Mouse (Mus musculus) heart, adult 18-20 months (tissue): ENCODE data around the gene Cdk5r2. TPM values are rescaled to one million over a fixed set of nuclear protein-coding genes. Genes with fewer than 3 reads are reported as not detected.
A peak's percentile ranks its signal among the peaks of the same experiment; 100 is the strongest.
"Not testable (repeated sequence)": the region's sequence is repeated elsewhere in the genome, so short reads cannot be mapped to it uniquely, and the experiment has no call there.

Experiments used
- DNase-seq, 2 experiments: peaks; one replicate each; pipeline ENCODE4 v3.0.0; 2021 to 2022; ENCODE audit warnings: mixed read lengths in 1 of 2
- long read RNA-seq, 2 experiments: library from polyadenylated mRNA; stranded (forward); transcript quantifications; one replicate each; pipeline ENCODE4 v2.0.0; 2021
- total RNA-seq, 2 experiments: library from RNA; stranded (reverse); gene quantifications; 2 replicates each; pipeline ENCODE4 v1.2.3; 2021

The Cdk5r2 gene
- total RNA-seq = not detected
- long read RNA-seq, experiment 1 = 0 reads
- long read RNA-seq, experiment 2 = 0 reads

DNA sequence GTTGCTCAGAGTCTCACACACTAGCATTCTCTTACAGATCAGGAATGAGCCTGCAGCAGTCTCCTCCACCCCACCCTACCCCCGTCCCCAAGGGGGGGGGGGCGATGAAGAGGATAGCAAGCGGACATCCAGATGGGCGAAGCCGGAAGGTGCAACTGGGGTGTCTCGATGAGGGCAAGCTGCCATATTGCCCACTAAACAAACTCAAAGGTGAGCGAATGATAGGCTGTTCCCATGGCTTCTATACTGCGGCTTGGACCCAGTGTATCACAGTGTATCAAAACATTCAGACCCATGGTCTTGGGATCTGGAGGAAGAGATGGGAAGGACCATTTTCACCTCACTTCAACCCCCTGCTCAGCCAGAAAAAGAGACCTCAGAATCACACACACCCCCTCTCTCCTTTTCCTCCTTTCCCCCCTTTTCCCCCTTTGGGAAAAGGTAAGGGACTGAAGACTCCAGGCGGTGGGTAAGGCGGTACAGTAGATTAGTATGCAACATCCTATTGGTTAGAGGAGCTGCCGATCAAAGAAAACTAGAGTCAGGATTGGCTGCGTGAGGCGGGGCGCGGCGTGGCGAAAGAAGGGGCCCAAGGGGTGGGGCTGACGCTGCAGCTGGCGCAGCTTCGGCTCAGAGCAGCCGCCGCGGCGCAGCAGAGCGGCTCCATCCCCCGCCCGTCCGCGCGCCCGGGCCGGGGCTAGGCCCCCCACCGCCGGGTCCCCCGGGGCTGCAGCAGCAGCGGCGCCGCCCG, at the start of gene Cdk5r2:
Gene Cdk5r2, plus strand, starts transcription at position 629 of the 751 bp plus-strand sequence.
- DNase-seq = peak; percentile 84 to 85

DNA sequence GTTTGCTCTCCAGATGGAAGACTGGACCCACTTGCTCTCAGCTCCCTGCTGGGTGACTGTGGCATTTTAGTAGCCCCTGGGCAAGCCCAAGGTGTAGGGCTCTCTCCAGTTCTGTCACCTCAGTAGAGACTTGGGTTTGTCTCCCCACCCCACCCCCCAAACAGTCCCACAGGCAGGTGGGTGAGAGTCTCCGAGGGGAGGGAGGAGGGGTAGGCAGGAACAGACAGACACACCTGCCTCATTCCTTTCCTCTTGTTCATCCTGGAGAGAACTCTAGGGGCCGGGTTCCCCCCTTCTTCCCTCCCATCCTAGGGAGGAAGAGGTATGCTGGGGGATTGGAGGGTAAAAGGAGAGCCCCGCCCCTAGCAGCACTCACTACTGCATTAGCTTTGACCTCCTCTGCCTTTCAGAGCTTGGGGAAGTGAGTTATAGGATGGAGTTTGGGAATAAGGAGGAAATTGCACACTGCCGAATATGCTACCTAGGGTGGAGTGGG, 49.3 kb upstream of the Cdk5r2 start:
- no peak for DNase-seq

DNA sequence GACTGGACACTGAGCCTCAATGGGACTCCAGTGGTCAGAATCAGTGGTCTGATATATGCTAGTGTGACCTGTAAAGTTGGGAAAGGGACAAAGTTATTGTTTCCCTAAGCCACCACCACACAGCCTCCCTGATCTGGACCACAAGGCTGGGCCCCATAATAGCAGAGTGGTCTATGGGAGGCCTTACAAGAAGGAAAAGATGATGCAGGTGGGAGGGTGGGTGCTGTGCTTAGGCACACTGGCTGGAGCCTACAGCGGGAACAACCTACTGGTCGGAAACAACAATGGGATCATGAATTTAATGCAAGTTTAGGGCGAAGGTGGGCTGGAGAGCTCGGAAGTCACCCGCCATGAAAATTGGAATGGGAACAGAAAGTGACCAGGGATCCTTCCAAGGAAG, 48.9 kb upstream of the Cdk5r2 start:
- DNase-seq = no peak

DNA sequence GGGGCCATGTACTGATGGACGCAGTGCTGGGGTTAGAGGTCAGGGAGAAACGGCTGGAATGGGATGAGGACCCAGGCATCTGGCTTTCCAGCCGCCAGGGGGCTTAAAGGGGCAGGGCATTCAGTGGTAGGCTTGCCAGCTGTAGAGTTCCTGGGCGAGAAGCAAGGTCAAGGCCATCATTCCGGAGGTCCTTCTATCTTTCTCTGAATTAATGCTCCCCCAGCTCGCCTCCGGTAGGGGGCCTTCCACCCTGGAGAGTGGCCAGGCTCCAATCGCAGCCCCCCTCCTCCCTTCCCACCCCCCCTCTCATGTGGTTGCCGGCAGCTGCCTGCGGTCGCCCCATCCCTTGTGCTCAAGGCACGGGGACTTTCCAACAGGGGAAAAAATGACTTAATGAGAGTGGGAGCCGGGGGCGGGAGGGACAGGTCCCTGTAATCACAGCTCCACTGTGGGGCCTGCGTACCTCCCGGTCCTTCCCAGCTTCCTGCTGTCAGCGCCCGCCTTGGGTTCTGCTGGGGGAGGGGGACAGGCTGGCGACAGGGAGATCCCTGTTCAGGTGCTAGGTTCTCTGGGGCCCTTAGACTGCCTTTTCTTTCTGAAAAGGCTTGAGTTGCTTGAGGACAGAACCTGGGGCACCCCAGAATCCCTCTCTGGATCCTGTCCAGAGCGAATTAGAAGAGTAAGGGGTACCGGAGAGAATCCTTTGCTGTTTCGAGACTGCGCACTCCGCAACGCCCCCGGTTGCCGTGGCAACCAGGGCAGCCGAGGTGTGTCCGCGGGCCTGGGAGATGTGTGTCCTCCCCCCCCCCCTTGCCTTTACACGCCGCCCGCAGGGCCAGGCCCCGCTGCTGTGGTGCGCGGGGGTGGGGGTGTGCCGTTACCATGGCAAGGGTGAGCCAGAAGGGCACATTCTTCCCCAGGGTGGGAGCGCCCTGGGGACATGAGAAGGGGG, 48.1 kb upstream of the Cdk5r2 start:
- no peak for DNase-seq

DNA sequence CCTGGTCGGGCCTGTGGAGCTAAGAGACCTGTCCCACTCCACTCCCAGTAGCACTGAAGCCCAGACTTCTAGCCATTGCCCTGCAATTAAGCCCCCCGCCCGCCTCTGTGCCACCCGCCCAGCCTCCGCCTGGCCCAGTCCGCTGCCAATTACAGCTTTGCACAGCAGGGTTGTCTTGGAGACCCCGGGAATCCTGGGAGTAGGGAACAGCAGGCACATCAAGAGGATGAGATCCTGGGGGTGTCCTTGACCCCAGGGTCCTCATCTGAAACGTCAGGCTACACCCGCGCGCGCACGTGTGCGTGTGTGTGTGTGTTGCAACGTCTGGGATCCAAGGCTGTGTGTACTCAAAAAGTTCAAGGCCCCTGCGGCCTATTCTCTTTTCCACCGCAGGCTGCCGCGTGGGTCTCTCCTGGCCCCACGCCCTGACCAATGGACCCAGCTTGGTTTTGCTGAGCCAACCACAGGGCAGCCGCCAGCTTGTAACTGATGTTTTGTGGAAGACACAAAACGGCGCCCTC, 47.1 kb upstream of the Cdk5r2 start:
- DNase-seq = no peak

DNA sequence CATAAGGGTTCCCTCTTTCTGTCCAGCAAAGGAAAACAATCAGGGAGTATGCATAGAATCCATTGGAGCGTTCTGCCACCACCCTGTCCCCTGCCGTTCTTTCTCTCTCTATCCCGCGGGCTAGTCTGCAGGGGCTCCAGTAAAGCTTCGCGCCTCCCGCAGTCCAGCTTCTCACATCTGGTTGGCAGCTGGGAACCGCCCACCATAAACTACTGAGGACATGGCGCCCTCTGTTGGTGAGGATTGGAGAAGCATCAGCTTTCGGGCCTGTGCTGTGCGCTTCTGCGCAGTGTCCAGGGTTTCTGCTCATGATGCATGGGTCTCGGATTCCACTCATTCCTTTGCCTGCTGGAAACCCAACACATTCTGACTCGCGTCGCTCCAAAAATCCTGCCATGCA, 46.7 kb upstream of the Cdk5r2 start:
- peak; percentile 88 to 95 for DNase-seq

DNA sequence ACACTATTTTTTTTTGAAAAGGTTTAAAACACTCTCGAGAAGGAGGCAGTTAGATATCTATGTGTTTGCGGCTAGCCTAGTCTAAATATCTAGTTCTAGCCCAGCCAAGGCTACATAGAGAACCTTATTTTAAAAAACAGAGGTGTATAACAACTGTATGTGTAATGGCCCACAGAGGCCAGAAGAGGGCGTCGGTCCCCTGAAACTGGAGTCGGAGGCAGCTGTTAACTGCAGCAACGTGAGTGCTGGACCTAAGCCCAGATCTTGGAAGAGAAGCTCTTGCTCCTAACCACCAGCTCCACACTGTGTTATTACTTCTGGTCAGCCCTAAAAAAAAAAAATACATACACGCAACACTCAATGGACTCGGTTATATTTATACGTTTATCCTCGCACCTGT, 45.7 kb upstream of the Cdk5r2 start:
- DNase-seq = no peak

DNA sequence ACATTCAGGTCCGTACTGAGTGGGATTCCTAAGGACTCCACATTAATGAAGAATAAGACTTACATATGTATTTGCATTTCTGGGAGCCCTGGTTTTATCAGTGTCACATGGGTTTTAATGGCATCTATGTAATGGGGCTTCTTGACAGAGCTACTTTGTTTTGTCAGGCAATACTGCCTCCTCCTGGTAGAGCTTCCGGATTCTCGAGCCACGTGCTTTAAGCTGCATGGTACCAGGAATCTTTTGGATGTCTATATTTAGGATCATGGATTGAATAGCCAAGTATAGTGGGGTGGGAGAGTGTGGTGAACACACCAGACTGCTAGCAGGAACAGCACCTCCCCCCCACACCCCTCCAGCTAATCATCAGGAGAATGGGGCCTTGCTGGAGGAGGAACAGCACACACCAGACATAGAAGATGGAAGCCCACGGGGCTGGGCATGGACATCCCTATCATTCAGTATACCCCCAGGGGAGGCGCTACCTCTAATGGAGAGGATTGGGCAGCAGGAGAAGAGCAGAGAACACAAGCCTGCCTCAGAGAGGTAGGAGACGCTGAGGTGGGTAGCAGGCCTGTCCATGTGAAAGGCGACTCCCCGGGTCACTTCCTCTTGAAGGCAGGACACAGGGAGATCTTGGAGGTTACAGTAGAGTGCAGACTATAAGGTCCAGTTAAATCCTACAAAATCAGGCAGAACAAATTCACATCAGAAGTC, 39.6 kb upstream of the Cdk5r2 start:
- DNase-seq = no peak

DNA sequence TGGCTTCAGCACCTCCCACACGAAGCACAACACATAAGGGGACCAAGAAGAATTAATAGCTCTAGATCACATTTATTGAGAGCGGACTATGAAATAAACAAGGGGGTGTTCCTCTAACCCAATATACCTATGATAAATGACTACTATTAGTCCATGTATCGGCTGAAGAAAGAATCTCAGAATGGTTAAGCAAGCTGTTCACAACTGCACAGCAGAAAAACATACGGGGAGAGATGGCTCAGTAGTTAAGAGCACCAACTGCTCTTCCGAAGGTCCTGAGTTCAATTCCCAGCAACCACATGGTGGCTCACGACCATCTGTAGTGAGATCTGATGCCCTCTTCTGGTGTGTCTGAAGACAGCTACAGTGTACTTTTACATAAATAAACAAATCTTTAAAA, 38.8 kb upstream of the Cdk5r2 start:
- not testable (repeated sequence) for DNase-seq

DNA sequence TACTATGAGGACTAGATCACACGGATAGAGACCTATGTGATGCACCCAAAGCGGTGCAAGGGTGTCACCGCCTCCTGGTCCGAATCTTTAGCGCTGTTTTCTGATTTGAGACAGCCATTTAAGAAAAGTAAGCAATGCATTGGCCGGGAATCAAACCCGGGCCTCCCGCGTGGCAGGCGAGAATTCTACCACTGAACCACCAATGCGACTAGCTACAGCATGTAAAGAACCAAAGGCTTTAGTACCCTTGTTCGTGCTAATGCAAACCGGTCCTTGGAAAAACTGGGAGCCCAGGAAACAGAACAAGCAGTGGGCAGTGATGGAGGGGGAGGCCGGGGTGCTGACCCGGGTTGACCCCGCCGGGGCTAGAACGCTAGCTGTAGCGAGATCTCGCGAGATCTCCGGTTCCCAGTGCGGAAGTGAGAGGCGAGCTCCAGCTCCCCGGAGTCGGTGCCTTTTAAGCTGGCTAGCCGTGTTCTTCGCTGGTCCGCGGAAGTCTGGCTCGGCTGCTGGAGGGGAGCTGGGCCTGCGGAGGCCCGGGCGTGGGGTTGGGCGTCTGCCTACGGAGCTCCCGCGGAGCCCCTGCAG, 38.0 kb upstream of the Cdk5r2 start:
- DNase-seq = peak; percentile 92 to 95

DNA sequence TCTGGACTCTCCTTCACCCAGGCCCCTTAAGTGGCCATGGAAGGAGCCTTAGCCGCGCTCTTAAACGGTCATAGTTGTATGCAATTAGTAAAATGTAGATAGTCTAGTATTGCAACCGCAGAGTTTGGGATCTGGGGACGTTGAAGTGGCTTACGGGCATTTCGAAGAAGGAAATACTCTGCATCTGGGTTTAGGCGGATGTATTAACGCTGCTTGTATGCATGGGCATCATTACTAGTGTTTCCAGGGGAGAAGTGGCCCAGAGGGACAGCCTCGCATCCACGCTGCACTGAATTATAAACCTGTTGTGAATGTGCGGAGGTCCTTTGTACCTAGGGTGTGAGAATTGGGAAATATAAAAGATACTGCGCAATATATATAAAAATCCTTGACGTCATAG, 37.5 kb upstream of the Cdk5r2 start:
- DNase-seq = no peak

DNA sequence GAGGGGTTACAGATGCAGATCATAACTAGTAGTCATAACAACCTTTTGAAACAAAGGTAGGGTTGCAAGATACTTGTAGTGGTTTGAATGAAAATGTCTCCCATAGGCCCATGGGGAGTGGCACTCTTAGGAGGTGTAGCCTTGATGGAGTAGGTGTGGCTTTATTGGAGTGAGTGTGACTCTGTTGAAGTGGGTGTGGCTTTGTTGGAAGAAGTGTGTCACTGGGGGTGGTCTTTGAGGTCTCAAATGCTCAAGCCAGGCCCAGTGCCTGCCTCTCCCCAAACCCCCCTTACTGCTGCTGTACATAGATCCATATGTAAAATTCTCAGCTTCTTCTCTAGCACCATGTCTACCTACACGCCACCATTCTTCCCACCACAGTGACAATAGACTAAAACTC, 36.2 kb upstream of the Cdk5r2 start:
- no peak for DNase-seq

DNA sequence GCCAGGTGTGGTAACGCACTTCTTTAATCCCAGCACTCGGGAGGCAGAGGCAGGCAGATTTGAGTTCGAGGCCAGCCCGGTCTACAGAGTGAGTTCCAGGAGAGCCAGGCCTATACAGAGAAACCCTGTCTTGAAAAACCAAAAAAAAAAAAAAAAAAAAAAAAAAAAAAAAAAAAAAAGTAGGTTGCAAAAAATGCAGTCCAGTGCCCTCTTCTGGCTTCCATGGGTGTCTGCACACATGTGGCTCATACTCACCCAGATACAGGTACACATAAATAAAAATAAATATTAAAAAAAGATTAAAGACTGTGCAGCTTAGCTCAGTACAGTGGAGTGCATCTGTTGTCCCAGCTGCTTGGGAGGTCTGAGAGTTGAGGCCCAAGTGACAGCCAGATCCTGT, 31.1 kb upstream of the Cdk5r2 start:
- DNase-seq = not testable (repeated sequence)

DNA sequence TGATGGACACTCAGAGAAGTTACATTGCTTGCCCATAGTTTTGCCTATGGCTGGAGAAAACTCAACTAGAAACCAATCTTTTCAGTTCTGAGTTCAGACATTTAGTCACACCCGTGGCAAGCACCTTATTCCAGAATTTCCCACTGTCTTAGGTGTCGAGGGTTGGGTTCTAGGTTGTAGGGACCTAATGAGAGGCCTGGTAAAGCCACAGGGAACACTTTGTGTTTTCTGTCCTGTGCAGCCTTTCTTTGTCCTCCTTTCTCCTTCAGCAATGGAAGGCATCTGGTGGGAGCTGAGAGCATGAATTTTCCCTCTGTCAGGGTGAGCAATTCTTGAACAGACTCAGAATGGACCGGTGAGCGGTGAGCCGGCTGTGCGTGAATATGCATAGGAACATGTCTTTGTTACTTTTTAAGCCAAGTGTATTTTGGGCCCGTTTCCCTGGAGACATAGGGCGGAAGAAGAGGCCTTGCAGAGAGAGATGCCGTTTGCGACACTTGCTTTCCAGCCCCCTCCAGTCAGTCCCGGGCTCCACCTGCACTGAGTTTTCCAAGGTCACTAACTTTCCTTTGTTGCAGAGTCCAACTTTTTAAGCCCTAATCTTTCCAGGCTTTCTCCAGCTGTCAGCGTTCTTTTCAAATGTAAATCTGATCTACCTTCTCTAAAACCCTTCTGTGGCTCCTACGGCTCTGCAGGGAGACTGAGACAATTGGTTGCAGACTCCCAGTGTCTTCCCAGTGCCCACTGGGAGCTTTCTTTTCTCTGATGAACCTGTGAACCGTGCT, 30.0 kb upstream of the Cdk5r2 start:
- no peak for DNase-seq

DNA sequence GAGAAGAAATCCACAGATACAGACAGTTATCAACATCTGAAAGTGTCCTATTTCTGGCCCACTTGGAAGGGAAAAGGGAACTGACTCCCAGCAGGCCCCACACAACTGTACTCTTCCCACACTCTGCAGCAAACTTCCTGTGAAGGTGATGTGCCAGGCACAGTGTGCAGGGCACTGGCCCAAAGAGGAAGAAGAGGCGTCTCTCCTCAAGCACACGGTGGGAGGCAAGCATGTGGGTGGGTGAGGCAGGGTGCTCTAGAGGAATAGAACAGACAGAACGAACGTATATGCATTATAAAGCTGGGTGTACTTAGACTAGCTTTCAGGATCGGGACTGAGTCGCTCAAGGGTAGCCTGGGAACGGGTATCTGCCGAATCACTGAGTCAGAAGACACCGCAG, 24.7 kb upstream of the Cdk5r2 start:
- no peak for DNase-seq

DNA sequence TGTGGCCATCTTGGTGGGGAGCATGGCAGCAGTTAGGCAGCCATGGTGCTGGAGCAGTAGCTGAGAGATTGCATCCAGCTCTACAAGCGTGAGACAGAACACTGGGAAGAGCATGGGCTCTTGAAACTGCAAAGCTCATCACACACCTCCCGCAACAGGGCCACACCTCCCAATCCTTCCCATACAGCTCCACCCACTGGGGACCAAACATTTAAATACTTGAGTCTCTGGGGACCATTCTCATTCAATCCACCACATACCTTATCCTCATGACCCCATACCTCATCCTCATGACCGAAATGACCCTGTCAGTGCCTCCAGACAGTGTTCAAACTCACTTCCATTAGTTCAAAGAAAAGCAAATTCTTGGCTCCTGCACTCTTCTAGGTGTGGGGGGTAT, 21.5 kb upstream of the Cdk5r2 start:
- DNase-seq = no peak

DNA sequence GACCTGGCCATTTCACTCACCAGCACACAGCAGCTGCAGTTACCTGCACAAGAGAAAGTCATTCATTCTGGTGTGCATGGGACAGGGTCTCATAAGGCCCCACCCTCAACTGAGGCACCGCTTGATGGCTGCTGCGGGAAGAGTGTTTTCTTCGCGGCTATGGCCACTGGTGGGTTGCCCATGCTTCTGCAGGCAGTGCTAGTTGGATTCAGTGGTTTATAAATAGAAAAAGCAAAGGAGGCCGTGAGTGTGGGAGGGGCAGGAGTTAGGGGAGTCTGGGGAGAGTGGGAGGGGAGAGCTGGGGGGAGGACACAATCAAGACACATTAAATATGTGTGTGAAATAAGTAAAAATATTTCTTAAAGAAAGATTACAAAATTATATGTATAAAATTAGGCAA, 11.6 kb upstream of the Cdk5r2 start:
- DNase-seq = no peak

DNA sequence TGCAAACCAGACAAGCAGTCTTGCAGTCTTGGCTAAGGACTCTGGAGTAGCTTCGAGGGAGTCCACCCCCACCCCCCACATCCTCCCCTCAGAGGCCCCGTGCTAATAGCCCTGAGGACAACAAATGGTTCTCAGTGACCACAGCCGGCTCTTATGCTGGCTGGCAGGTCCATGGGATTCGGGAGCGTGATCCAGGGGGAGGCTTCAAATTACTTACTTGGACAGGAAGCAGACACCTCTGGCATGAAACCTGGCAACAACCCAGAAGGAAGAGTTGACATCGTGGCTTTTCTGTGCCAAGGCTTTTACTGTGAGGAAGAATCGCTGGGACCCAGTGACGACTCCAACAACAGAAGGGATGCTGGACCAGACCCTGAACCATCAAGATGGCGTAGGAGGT, 8.4 kb upstream of the Cdk5r2 start:
- no peak for DNase-seq

DNA sequence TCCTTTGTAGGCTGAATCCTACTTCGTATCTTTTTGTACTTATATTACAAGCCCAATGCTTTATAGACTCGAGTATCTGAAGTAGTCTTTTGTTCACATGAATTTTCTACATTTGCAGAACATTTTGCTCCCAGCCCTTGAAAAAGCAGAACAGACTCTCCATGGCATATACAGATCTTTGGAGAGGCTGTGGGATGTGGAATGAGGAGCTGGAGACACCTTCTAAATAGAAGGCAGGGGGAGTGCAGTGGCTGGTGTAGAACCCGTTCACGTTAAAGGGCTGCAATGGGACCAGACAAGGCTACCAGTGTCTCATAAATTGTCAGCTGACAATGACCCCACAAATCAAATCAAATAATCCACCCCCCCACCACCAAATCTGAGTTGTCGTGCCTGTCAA, 5.8 kb upstream of the Cdk5r2 start:
- no peak for DNase-seq

DNA sequence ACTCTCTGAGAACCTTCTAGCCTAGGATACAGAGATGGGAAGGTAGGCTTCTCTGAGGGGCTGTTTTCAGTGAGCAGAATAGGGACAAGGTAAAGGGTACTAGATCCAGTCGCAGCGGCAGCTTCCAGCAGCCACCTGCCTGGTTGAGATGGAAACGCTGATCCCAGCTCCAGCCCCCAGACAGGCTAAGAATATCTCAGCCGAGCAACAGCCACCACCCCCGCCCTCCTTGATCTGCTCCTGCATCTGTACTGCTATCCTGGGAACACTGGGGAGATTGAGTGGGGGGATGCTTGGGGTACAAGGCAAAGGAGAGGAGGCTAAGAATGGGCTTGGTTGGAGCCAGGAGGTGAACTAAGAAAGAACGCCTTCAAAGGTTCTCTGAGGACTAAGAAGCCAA, 4.5 kb upstream of the Cdk5r2 start:
- no peak for DNase-seq
